Comparison of ENCODE assay signal across 8 mouse cellular contexts in the genomic region with DNA sequence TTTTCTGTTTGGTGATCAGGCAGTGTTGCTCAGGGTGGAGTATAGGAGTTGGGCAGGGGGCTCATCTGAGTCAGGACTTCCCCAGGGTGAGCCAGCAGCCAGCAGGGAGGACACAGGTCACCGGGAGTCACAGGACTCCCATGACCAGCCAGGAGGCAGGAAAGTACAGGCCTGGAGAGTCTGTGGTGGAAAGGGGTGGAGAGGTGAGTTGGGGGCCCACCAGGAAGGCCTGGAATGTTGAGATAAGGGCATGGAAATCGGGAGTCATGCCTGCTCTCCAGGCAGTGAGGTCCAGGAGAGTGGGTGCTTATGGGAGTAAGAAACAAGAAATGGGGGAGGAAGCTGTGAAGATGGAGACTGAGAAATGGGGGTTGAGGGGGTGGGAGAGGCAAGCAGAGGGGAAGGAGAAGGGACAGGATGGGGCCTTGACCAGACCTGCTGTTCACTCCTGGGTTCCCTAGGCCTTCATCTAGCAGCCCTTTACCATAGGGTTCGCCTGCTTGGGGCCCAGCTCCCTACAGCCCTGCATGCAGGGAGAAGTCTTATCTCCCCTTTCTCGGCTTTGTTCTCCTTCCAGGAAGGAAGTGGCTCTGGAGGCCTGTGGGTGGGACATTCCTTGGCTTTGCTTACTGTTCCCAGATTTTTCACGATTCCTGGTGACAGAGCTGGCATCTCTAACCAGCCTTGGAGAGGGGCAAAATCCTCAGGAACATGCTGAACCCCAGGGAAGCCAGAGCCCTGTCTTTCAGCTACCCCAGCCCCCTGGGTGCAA. TPM values are rescaled to one million over a fixed set of nuclear protein-coding genes. Genes with fewer than 3 reads are reported as not detected.
A peak's percentile ranks its signal among the peaks of the same experiment; 100 is the strongest.
DNase-seq lines count a peak whose midpoint lies in the region; ATAC-seq and TF ChIP-seq lines count a peak whose summit lies in the region.

No protein-coding gene starts in this region.

- no peak for ATAC-seq in liver, embryonic 12.5 days
- no peak for ATAC-seq in midbrain, postnatal 0 days (ENCODE audit: low FRiP score)

- no peaks in the 10 kb centered on the region for H3K36me3 ChIP-seq in thymus, adult 2 months (ENCODE audit: control insufficient read depth, insufficient read depth, low read length)
- H3K36me3 ChIP-seq in liver, embryonic 12.5 days: no peaks in the 10 kb centered on the region
- no peaks in the 10 kb centered on the region for H3K36me3 ChIP-seq in midbrain, postnatal 0 days (ENCODE audit: insufficient read depth, low read length)

- H3K27me3 ChIP-seq in thymus, adult 2 months (ENCODE audit: control insufficient read depth, insufficient read depth, low read length): no peaks in the 10 kb centered on the region
- peaks cover 26% of the 10 kb centered on the region for H3K27me3 ChIP-seq in liver, embryonic 12.5 days (replicated peaks)
- no peaks in the 10 kb centered on the region for H3K27me3 ChIP-seq in midbrain, postnatal 0 days (ENCODE audit: insufficient read depth, low read length)

- H3K4me3 ChIP-seq in thymus, adult 2 months (ENCODE audit: control insufficient read depth, insufficient read depth, low read length): no peak overlapping the region
- H3K4me3 ChIP-seq in liver, embryonic 12.5 days: no peak overlapping the region
- no peak overlapping the region for H3K4me3 ChIP-seq in midbrain, postnatal 0 days (ENCODE audit: low read depth, low read length)

- H3K4me1 ChIP-seq in thymus, adult 2 months (replicated peaks; ENCODE audit: control insufficient read depth, insufficient read depth, low read length): peaks cover 47% of the 10 kb centered on the region
- peaks cover 40% of the 10 kb centered on the region for H3K4me1 ChIP-seq in liver, embryonic 12.5 days
- no peaks in the 10 kb centered on the region; the same call in 1 of the 2 replicates for H3K4me1 ChIP-seq in midbrain, postnatal 0 days (ENCODE audit: insufficient read depth, low read length)

- no peaks in the 10 kb centered on the region for H3K9me3 ChIP-seq in liver, embryonic 12.5 days (replicated peaks)
- H3K9me3 ChIP-seq in midbrain, postnatal 0 days (ENCODE audit: low read length): no peaks in the 10 kb centered on the region

- H3K27ac ChIP-seq in thymus, adult 2 months (ENCODE audit: control insufficient read depth, insufficient read depth, low read length): no peak overlapping the region
- peak overlapping the region; percentile 47; the same call in 1 of the 2 replicates for H3K27ac ChIP-seq in liver, embryonic 12.5 days
- no peak overlapping the region for H3K27ac ChIP-seq in midbrain, postnatal 0 days (ENCODE audit: low read depth, low read length)

- DNase-seq in adrenal gland, postnatal 36 days: peak; percentile 35 to 50
- no peak for DNase-seq in adrenal gland, adult 8-10 months
- peak; percentile 41 for DNase-seq in thymus, postnatal 4 days
- DNase-seq in thymus, adult 2 months: no peak
- DNase-seq in urinary bladder, postnatal 14 days (ENCODE audit: low spot score): no peak
- no peak for DNase-seq in ovary, adult 18-20 months (ENCODE audit: low spot score)
- DNase-seq in midbrain, postnatal 0 days (ENCODE audit: low spot score): no peak

- 41% methylated on average over 5 of the region's 5 CpGs for WGBS in thymus, adult 2 months
- WGBS in liver, embryonic 12.5 days (ENCODE audit: insufficient replicate concordance): 9% methylated on average over 5 of the region's 5 CpGs
- WGBS in midbrain, postnatal 0 days: 53% methylated on average over 5 of the region's 5 CpGs

- no peak overlapping the region for H3K4me2 ChIP-seq in liver, embryonic 12.5 days
- H3K4me2 ChIP-seq in midbrain, postnatal 0 days (ENCODE audit: low read depth, low read length, poor library complexity, severe bottlenecking): no peak overlapping the region

- H3K9ac ChIP-seq in liver, embryonic 12.5 days: no peak overlapping the region
- H3K9ac ChIP-seq in midbrain, postnatal 0 days (replicated peaks; ENCODE audit: low read length, poor library complexity, severe bottlenecking): no peak overlapping the region

- TF ChIP-seq CTCF in thymus, adult 2 months (IDR thresholded peaks at IDR 0.05; ENCODE audit: borderline replicate concordance, control insufficient read depth, extremely low read depth, insufficient read depth, low read length, poor library complexity): no peak
- no peak for TF ChIP-seq CTCF in midbrain, postnatal 0 days (IDR thresholded peaks at IDR 0.05)

- no peak for TF ChIP-seq POLR2A in thymus, adult 2 months (IDR thresholded peaks at IDR 0.05; ENCODE audit: control insufficient read depth, extremely low read depth, insufficient read depth, low read length, poor library complexity)

RNA-seq across cellular contexts. Expression of gene Ccr7, which starts 28.2 kb away (rescaled TPM):
- total RNA-seq in adrenal gland, postnatal 36 days (2021): under 1 TPM in 1 of 2 experiments, not detected in 1; 0.20 TPM
- under 1 TPM; 0.12 to 0.24 (median 0.16) TPM for total RNA-seq in adrenal gland, adult 8-10 months (2022)
- polyA plus RNA-seq in thymus, adult 2 months (2012; rRNA removed): 202 and 240 TPM in 2 replicates
- polyA plus RNA-seq in liver, embryonic 12.5 days (2016; fragmentation: Nextera tagmentation; extraction: Ambion mirVana): 0.39 and 0.44 TPM in 2 replicates
- total RNA-seq in midbrain, postnatal 0 days (2014; rRNA removed): not detected in 2 replicates
- polyA plus RNA-seq in midbrain, postnatal 0 days (2015; fragmentation: Nextera tagmentation; extraction: Ambion mirVana): not detected in 2 replicates

RNA-seq across cellular contexts. Expression of gene Tns4, which starts 37.6 kb away (rescaled TPM):
- under 1 TPM; 0.13 to 0.20 TPM for total RNA-seq in adrenal gland, postnatal 36 days (2021)
- 1 to 10 TPM in 1 of 4 experiments, under 1 TPM in 3; 0.28 to 1.3 (median 0.31) TPM for total RNA-seq in adrenal gland, adult 8-10 months (2022)
- 5.2 and 7.5 TPM in 2 replicates for polyA plus RNA-seq in thymus, adult 2 months (2012; rRNA removed)
- polyA plus RNA-seq in liver, embryonic 12.5 days (2016; fragmentation: Nextera tagmentation; extraction: Ambion mirVana): 0.17 and 0.39 TPM in 2 replicates
- 0.38 TPM in 2 replicates for total RNA-seq in midbrain, postnatal 0 days (2014; rRNA removed)
- polyA plus RNA-seq in midbrain, postnatal 0 days (2015; fragmentation: Nextera tagmentation; extraction: Ambion mirVana): 0.17 and 0.26 TPM in 2 replicates

Comparison
In these comparisons a context has a peak if more than half of its experiments do, and no peak if none do; other contexts are left out.
1. DNase-seq: peak in adrenal gland, postnatal 36 days (2 of 2) and thymus, postnatal 4 days (single experiment); none in adrenal gland, adult 8-10 months (single experiment), thymus, adult 2 months (single experiment), urinary bladder, postnatal 14 days (single experiment), ovary, adult 18-20 months (single experiment) and midbrain, postnatal 0 days (single experiment).